Mouse (Mus musculus): ENCODE results near the gene Tln1. TPM values are rescaled to one million over a fixed set of nuclear protein-coding genes. Genes with fewer than 3 reads are reported as not detected.

The Tln1 gene
- polyA plus RNA-seq, 1 experiment from 2014 or later = 34.2 TPM

DNA sequence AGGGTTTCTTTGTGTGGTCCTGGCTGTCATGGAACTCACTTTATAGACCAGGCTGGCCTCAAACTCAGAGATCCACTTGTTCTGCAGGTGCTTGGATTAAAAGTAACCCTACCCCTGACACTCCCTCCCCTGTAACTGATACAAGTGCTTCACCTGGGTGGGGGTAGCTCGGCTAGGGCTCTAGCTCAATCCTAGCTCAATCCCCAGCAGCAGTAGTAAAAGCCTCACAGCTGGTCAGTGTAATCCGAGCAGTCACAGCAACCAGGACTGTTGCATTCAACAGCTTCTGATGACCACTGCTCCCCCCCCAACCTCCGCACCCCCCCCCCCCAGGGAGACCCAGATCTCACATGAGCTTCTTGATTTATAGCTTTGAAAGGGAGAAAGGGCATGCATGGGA is 20.4 kb downstream of the Tln1 start:
- Histone ChIP-seq H3K9ac (replicated peaks) (no peak overlapping the region), H3K4me1 (ENCODE audit: insufficient read depth) (no peaks in the 10 kb centered on the region), H3K4me3 (ENCODE audit: low read depth, low read length) (no peak overlapping the region), H3K9me3 (ENCODE audit: low read length) (no peaks in the 10 kb centered on the region), H3K4me2 (ENCODE audit: low read depth, low read length) (no peak overlapping the region), H3K27ac (ENCODE audit: low read depth) (no peak overlapping the region), H3K36me3 (replicated peaks; ENCODE audit: insufficient read depth, low read length) (peaks cover 94% of the 10 kb centered on the region), H3K27me3 (ENCODE audit: insufficient read depth, low read length) (no peaks in the 10 kb centered on the region)
- WGBS (ENCODE audit: insufficient replicate concordance) = 89% methylated on average over 3 of the region's 3 CpGs
- TF ChIP-seq EP300 (IDR thresholded peaks at IDR 0.05; ENCODE audit: low read depth) = no peak
- no peak for TF ChIP-seq CTCF (IDR thresholded peaks at IDR 0.05; ENCODE audit: low read depth)
- ATAC-seq = no peak
- no peak for DNase-seq

DNA sequence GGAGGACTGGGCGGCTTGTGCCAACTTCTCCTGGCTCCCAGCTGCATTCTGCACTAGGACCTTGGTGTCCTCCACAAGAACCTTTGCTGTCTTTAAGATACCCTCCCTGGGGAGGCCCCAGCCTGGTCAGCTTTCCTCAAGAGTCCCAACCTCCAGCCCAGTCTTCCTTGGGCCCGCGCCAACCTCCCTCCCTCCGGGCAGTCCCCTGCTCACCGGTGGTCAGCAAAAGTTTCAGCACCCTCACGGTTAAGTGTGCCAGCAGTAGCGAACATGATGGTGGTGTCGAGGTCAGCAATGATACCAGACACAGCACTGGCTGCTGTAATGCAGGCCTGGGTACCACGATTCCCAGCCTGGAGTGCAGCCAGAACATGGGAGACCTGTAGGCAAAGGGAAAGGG is 26.5 kb downstream of the Tln1 start:
- Histone ChIP-seq H3K4me3 (ENCODE audit: low read depth, low read length) (no peak overlapping the region), H3K27me3 (ENCODE audit: insufficient read depth, low read length) (no peaks in the 10 kb centered on the region), H3K4me1 (ENCODE audit: insufficient read depth) (no peaks in the 10 kb centered on the region), H3K4me2 (ENCODE audit: low read depth, low read length) (no peak overlapping the region), H3K9ac (replicated peaks) (no peak overlapping the region), H3K27ac (ENCODE audit: low read depth) (no peak overlapping the region), H3K9me3 (ENCODE audit: low read length) (no peaks in the 10 kb centered on the region), H3K36me3 (replicated peaks; ENCODE audit: insufficient read depth, low read length) (peaks cover 94% of the 10 kb centered on the region)
- DNase-seq (no peak), ATAC-seq (no peak)
- WGBS (ENCODE audit: insufficient replicate concordance) = 91% methylated on average over 9 of the region's 9 CpGs
- TF ChIP-seq EP300 (IDR thresholded peaks at IDR 0.05; ENCODE audit: low read depth) = no peak
- no peak for TF ChIP-seq CTCF (IDR thresholded peaks at IDR 0.05; ENCODE audit: low read depth)

DNA sequence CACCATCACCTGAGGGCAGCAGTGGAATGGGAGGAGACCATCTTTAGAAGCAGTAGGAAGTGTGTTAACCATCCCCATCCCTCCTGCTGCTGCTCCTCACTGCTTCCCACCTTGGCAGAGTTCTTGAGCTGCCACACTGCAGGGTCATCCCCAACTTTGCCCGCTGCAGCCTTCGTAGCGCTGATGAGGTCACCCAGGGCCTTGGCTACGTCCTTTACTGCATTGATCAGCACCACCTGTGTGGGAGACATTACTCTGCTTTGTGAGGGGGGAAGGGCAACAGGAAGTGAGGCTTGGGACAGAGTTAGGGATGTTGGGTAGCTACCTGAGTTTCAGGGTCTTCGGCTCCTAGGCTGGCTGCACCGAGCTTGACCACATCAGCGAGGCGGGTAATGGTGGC is 26.9 kb downstream of the Tln1 start:
- no peak overlapping the region for H3K4me2 ChIP-seq (ENCODE audit: low read depth, low read length)
- H3K9ac ChIP-seq (replicated peaks) = no peak overlapping the region
- no peak overlapping the region for H3K4me3 ChIP-seq (ENCODE audit: low read depth, low read length)
- H3K4me1 ChIP-seq (ENCODE audit: insufficient read depth) = no peaks in the 10 kb centered on the region
- no peaks in the 10 kb centered on the region for H3K9me3 ChIP-seq (ENCODE audit: low read length)
- ATAC-seq (no peak), DNase-seq (no peak)
- peaks cover 97% of the 10 kb centered on the region for H3K36me3 ChIP-seq (replicated peaks; ENCODE audit: insufficient read depth, low read length)
- H3K27ac ChIP-seq (ENCODE audit: low read depth) = no peak overlapping the region
- H3K27me3 ChIP-seq (ENCODE audit: insufficient read depth, low read length) = no peaks in the 10 kb centered on the region
- TF ChIP-seq EP300 (IDR thresholded peaks at IDR 0.05; ENCODE audit: low read depth) (no peak), CTCF (IDR thresholded peaks at IDR 0.05; ENCODE audit: low read depth) (no peak)
- WGBS (ENCODE audit: insufficient replicate concordance) = 97% methylated on average over 8 of the region's 8 CpGs

DNA sequence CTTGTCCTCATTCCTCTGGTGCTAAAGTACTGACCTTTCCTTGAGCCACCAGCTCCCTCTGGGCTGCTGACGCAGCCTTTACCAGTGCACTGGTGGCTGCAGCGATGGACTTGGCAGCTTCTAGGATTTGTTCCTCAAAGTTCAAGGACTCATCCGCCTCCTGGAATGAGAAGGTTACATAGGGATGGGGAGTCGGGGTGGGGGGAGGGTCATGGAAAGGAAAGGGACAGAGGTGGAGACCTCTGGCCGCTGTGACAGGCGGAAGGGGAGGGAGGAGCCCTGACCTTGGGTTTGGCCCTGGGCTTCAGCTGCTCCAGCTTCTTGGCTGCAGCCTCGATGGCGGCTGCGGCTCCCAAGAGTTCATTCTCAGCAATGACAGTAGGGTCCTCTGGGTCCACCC is 29.2 kb downstream of the Tln1 start:
- Histone ChIP-seq H3K4me3 (ENCODE audit: low read depth, low read length) (no peak overlapping the region), H3K36me3 (replicated peaks; ENCODE audit: insufficient read depth, low read length) (peaks cover 78% of the 10 kb centered on the region), H3K4me1 (ENCODE audit: insufficient read depth) (no peaks in the 10 kb centered on the region), H3K27ac (ENCODE audit: low read depth) (no peak overlapping the region), H3K4me2 (ENCODE audit: low read depth, low read length) (no peak overlapping the region), H3K9ac (replicated peaks) (no peak overlapping the region), H3K9me3 (ENCODE audit: low read length) (no peaks in the 10 kb centered on the region), H3K27me3 (ENCODE audit: insufficient read depth, low read length) (no peaks in the 10 kb centered on the region)
- no peak for TF ChIP-seq CTCF (IDR thresholded peaks at IDR 0.05; ENCODE audit: low read depth)
- no peak for TF ChIP-seq EP300 (IDR thresholded peaks at IDR 0.05; ENCODE audit: low read depth)
- DNase-seq (no peak), ATAC-seq (no peak)
- 75% methylated on average over 9 of the region's 9 CpGs for WGBS (ENCODE audit: insufficient replicate concordance)

DNA sequence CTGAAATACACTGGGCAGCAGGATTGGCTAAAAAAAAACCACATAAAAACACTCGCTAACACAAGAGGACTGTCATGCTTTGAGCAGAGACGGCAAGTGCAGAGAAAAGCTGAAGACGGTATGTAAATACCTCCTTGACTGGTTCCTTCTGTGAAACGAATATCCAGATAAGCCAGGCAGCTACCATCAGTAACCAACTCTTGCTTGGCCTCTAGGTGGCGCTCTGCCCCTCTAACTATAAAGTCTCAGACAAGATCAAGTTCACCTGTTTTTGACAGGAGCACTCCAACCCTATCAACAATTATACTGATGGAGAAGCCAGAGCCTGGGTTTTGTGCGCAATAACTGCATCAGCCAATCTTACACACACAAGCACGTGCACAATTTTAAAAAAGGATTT is 31.9 kb downstream of the Tln1 start:
- H3K9me3 ChIP-seq (ENCODE audit: low read length) = no peaks in the 10 kb centered on the region
- H3K4me2 ChIP-seq (ENCODE audit: low read depth, low read length) = no peak overlapping the region
- peak; percentile 87 for DNase-seq
- no peak overlapping the region for H3K9ac ChIP-seq (replicated peaks)
- no peak overlapping the region for H3K27ac ChIP-seq (ENCODE audit: low read depth)
- H3K36me3 ChIP-seq (replicated peaks; ENCODE audit: insufficient read depth, low read length) = peaks cover 52% of the 10 kb centered on the region
- no peak overlapping the region for H3K4me3 ChIP-seq (ENCODE audit: low read depth, low read length)
- WGBS (ENCODE audit: insufficient replicate concordance) = 24% methylated on average over 7 of the region's 7 CpGs
- peak; percentile 36; the same call in 1 of the 2 replicates for ATAC-seq
- H3K27me3 ChIP-seq (ENCODE audit: insufficient read depth, low read length) = no peaks in the 10 kb centered on the region; the same call in 1 of the 2 replicates
- TF ChIP-seq EP300 (IDR thresholded peaks at IDR 0.05; ENCODE audit: low read depth) (no peak), CTCF (IDR thresholded peaks at IDR 0.05; ENCODE audit: low read depth) (peak; percentile 89)
- no peaks in the 10 kb centered on the region for H3K4me1 ChIP-seq (ENCODE audit: insufficient read depth)

DNA sequence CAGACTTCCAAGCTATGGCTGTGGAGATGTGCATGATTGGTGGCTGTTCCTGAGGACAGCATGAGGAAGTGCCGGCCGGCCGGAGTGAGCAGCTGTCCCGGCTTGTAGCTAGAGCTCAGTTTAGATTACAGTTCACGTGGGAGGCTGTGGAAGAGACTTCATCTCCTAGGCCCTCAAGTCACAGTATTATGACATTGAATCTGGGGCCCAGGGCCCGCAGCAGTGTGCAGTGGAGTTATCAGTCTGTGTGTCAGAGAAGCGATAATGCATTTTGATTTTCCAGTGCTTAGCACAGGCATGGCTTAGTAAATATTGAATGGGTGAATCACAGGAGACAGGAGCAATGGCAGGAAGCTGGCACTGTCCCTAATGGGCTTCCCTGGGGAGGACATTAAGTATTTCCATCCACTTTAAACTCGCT is 32.4 kb downstream of the Tln1 start:
- H3K27me3 ChIP-seq (ENCODE audit: insufficient read depth, low read length) = peaks cover 4% of the 10 kb centered on the region; the same call in 1 of the 2 replicates
- H3K27ac ChIP-seq (ENCODE audit: low read depth) = no peak overlapping the region
- WGBS (ENCODE audit: insufficient replicate concordance) = 56% methylated on average over 8 of the region's 8 CpGs
- TF ChIP-seq EP300 (IDR thresholded peaks at IDR 0.05; ENCODE audit: low read depth) = no peak
- TF ChIP-seq CTCF (IDR thresholded peaks at IDR 0.05; ENCODE audit: low read depth) = no peak
- ATAC-seq (no peak), DNase-seq (no peak)
- no peak overlapping the region for H3K4me2 ChIP-seq (ENCODE audit: low read depth, low read length)
- no peaks in the 10 kb centered on the region for H3K4me1 ChIP-seq (ENCODE audit: insufficient read depth)
- H3K4me3 ChIP-seq (ENCODE audit: low read depth, low read length) = no peak overlapping the region
- peaks cover 48% of the 10 kb centered on the region for H3K36me3 ChIP-seq (replicated peaks; ENCODE audit: insufficient read depth, low read length)
- H3K9ac ChIP-seq (replicated peaks) = no peak overlapping the region
- no peaks in the 10 kb centered on the region for H3K9me3 ChIP-seq (ENCODE audit: low read length)

DNA sequence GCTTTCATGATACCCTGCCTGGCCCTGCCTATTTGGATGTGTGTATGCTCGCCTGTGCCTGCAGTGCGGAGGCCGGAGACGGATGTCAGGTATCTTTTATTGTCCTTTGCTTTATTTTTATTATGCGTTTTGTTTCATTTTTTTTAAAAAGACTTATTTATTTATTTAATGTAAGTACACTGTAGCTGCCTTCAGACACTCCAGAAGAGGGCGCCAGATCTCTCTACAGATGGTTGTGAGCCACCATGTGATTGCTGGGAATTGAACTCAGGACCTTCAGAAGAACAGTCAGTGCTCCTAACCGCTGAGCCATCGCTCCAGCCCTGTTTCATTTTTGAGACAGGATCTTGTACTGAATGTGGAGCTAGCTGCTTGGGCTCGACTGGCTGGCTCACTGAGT is 34.0 kb downstream of the Tln1 start:
- Histone ChIP-seq H3K4me1 (ENCODE audit: insufficient read depth) (peaks cover 6% of the 10 kb centered on the region), H3K27me3 (ENCODE audit: insufficient read depth, low read length) (peaks cover 20% of the 10 kb centered on the region), H3K4me2 (ENCODE audit: low read depth, low read length) (no peak overlapping the region), H3K36me3 (replicated peaks; ENCODE audit: insufficient read depth, low read length) (peaks cover 33% of the 10 kb centered on the region), H3K4me3 (ENCODE audit: low read depth, low read length) (no peak overlapping the region), H3K27ac (ENCODE audit: low read depth) (no peak overlapping the region), H3K9ac (replicated peaks) (no peak overlapping the region), H3K9me3 (ENCODE audit: low read length) (no peaks in the 10 kb centered on the region)
- DNase-seq (peak; percentile 25), ATAC-seq (no peak)
- 74% methylated on average over 9 of the region's 9 CpGs for WGBS (ENCODE audit: insufficient replicate concordance)
- TF ChIP-seq CTCF (IDR thresholded peaks at IDR 0.05; ENCODE audit: low read depth) (peak; percentile 41), EP300 (IDR thresholded peaks at IDR 0.05; ENCODE audit: low read depth) (no peak)
